Mouse (Mus musculus): ENCODE data around the gene Lcn5.
"Not testable (repeated sequence)": the region's sequence is repeated elsewhere in the genome, so short reads cannot be mapped to it uniquely, and the experiment has no call there.

Gene Lcn5

DNA sequence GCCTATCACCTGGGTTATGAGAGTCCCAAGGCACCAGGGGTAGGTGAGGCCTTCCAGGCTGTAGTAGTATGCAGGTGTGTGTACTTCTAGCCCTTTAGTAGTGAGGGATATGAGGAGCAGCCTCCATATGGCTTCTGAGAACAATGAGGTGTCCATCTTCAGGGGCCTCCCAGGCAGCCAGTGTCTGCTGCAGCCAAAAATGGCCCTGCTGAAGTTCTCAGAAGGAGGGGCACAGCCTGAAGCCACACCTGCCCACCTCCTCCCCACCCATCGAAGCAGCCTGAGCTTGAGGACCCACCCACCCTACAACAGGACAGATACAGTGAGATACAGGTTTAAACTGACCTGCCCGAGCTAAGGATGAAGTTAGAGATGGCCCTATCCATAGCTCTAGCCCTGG, 24.7 kb downstream of the Lcn5 start, which contains the start of gene Lcn10:
Gene Lcn10, plus strand, starts transcription at position 301 of the 400 bp plus-strand sequence.
- DNase-seq = no peak

DNA sequence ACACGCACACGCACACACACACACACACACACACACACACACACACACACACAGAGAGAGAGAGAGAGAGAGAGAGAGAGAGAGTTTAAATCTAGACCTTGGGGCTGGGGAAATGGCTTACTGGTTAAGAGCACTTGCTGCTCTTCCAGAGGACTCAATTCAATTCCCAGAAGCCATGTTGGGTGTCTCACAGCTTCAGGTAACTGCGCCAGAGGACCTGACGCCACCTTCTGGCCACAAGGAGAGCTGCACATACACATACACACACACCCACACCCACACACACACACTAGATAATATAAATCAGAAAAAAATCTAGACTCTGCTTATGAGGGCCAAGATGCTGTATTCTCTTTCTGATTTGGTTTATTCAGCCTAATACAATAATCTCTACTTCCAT, 29.2 kb downstream of the Lcn5 start:
- DNase-seq = no peak

DNA sequence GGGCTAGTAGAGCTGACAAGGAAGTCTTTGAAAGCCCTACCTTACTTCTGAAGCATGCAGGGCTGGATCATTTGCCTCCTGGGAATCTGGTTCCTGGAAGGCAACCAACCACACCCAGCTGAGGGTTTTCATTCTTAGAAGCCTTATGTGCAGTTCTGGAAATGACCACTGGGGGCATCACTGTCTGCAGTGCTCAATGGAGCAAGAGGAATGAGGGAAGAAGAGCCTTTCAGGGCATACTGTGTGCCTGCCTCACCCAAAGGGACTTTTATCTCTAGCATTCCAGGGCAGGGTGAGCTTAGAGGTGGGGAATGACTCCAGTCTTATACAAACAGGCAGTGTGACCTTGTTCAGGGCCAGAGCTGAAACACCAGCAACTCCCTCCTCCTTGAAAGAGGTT, 36.9 kb downstream of the Lcn5 start:
- peak; percentile 65 to 84 for DNase-seq

DNA sequence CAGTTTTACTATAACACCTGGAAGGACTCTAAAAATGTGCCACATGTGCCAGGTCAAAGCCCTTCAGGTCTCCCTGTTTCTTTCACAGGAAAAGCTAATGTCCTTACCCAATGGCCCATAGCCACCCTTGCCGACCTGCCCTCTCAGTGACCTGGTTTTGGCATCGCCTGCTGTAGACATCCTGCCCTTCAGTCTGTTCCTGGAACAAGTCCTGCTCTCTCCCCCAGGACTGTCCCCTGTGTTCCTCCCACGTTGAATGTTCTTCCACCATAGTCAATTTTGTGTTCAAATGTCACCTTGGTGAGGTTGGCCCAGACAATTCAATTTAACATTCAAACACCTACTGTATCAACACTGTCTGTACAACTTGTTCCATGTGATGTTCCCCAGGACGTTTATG, 39.2 kb downstream of the Lcn5 start:
- DNase-seq = no peak

DNA sequence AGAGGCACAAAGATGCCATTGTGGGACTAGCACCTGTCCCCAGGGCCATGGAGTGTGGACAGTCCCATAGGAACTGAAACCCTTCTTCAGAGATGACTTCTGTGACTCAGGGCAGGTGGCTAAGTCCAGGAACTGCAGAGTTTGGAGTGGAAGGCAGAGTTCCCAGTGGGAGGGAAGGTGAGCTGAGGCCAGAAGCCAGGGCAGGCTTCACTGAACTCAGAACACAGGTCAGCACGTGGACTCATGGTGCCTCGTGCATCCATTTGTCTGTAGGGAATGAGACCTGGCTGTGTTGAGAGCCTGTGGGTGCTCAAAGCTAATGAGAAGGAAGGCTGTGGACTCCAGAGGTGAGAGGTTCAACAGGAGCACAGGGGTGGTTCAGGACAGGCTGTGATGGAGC, 40.9 kb downstream of the Lcn5 start:
- DNase-seq = no peak

DNA sequence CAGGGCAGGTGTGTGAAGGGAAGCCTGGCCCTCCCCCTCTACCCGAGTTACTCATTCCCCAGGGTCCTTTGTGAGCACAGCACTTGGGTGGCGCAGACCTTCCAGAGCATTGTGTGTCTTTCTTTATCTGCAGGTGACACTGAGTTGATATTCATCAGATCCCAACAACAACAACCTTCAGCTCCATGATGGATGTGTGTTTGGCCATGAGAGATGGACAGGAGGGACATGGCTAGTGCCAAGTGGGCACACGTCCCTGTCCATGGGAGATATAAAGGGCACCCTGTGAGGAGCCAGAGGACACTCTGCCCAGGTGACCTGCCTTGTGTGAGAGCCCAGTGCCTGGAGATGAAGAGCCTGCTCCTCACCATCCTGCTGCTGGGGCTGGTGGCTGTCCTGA, 42.0 kb downstream of the Lcn5 start, which contains the start of gene Obp2a:
Gene Obp2a, plus strand, starts transcription at position 301 of the 400 bp plus-strand sequence.
- DNase-seq = not testable (repeated sequence)

DNA sequence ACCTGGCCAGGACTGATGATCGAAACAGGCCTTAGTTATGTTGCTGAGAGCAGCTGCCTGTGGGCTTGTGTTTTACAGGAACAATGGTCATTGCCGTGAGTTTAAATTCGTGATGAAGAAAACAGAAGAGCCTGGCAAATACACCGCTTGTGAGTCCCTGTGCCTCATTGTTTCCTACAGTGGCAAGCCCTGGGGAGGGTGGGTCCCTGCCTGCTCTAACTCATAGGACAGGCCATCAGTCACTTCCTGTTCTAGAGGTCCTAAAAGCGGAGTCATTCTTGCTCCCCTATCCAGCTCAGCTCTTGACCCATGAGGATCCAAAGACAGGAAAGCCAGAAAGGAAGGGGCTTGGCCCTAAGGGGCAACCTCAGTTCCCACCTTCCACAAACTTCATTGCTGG, 43.2 kb downstream of the Lcn5 start:
- DNase-seq = no peak

DNA sequence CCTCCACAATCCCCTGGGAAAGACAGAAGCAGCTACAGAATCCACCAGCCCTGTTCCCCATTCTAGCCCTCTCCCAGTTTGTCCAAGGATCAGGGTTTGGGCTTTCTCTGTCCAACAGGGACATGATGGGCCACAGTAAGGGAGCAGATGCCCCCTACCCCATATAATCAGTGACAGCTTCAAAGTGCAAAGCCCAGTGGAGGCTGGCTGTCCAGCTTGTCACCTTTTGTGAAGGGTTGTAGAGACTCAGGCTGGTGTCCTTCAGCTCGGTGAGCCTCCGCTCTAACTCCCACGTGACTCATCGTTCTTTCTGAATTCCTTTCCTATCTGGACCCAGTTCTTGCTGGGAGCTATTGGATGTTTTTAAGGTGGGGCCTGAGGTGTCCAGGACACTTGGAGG, 46.0 kb downstream of the Lcn5 start:
- DNase-seq = no peak

DNA sequence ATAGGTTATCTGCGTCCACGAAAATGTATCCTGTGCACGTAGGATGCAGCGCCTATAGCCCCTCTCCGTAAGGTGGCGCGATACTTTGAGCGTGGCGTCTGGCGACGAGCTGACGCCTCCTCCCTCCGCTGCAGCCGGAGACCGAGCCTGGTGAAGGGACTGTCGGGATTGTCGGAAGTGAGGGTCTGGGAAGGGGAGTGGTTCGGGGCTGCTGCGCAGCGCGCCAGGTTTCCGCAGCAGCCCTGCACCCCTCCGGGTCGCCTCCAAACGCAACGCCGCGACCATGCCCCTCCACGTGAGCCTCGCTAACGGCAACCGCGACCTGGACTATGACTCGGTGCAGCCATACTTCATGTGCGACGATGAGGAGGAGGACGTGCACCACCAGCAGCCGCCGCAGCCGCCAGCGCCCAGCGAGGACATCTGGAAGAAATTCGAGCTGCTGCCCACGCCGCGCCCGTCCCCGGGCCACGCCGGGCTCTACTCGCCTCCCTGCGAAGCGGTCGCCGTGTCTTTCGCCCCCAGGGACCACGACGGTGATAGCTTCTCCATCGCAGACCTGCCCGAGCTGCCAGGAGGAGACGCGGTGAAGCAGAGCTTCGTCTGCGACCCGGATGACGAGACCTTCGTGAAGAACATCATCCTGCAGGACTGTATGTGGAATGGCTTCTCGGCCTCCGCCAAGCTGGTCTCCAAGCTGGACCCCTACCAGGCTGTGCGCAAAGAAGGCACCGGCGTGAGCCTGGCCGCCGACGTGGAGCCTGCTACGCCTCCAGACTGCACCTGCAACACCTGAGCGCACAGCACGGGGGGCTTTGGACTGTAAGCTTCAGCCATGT, 49.1 kb downstream of the Lcn5 start, which contains the start of gene Bmyc:
Gene Bmyc, plus strand, starts transcription at position 97 of the 839 bp plus-strand sequence.
- DNase-seq = peak; percentile 87 to 91

DNA sequence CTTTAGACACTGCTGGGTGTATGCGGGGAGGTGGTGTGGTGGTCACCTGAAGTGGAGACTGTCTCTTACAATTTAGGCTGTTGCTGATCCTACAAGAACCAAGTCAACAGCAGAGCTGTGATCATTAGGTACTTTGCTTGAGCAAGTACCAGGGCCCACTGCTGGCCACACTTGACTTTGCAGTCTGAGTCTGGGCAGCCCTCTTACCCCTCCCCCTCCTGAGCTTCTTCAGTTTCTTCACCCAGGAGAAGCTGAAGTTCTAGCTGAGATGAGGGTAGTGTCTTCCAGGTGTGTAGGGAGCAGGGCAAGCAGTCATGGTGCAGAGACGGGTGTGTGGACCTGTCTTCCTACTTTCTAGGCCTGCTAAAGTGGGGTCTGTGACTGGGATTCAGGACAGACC, 50.4 kb downstream of the Lcn5 start:
- DNase-seq = peak; percentile 29 to 67

DNA sequence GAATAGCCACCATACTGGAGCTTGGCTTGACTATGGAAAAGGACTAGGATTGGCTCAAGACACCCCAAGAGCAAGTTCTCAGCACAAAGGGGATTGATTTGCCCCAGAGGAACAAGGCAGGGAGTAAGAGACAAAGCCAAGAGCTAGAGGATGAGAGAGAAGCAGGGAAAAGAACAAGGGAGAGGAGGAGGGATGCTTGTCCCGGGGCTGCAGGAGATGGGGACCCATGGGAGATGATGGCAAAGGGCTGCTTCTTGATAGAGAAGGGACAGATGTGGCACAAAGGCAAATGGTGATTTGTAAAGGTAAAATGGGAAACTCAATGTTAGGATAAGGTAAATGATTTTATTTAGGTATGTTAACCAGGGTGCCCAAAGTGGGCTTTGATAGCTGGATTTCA, 51.3 kb downstream of the Lcn5 start:
- not testable (repeated sequence) for DNase-seq

DNA sequence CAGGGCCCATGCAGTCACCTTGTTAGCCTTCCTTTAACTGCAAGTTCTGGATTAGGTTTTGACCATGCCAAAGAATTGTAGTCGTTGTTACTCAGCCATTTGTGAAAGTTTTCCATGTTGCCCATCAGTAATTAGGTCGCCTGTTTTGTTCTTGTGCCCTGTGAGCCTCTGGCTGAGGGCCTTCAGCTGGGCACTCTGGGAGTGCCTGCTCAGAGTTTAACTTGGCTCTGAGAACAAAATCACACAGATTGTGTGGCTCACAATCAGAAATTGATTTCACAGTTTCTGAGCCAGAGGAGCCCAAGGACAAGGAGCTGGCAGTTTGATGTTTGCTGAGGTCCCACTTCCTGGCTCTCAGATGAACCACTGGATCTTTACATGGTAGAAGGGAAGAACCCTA, 52.0 kb downstream of the Lcn5 start:
- DNase-seq = not testable (repeated sequence)

Data from cerebellum, postnatal 25 days (tissue).